Mouse (Mus musculus) neural tube, embryonic 11.5 days (tissue): Measurements from ENCODE around the gene Emid1. TPM values are rescaled to one million over a fixed set of nuclear protein-coding genes. Genes with fewer than 3 reads are reported as not detected.

Experiments used
- ATAC-seq: fragments of 200-750 bp; cut with Nextera tagmentation; 2 replicates; pipeline ENCODE4 v1.8.0; 2017; ENCODE audit warnings: moderate number of reproducible peaks, mild to moderate bottlenecking, moderate TSS enrichment, moderate library complexity; ENCODE audit not compliant: insufficient read depth, low FRiP score, low TSS enrichment
- DNase-seq: peaks from one replicate; pipeline ENCODE4 v3.0.0-alpha.2; 2015; ENCODE audit warnings: low spot score
- H3K27ac ChIP-seq: fragments of 300-500 bp; sonication (generic); 2 replicates; pipeline ENCODE4 v1.5.1; 2014; ENCODE audit warnings: low read depth, mild to moderate bottlenecking, low read length
- H3K27me3 ChIP-seq: fragments of 300-500 bp; sonication (generic); 2 replicates; pipeline ENCODE4 v1.6.1; 2014; ENCODE audit warnings: mild to moderate bottlenecking, low read length, mixed read lengths; ENCODE audit not compliant: control insufficient read depth, insufficient read depth
- H3K36me3 ChIP-seq: fragments of 300-500 bp; sonication (generic); 2 replicates; pipeline ENCODE4 v1.6.1; 2014; ENCODE audit warnings: mild to moderate bottlenecking, low read length, moderate library complexity, mixed read lengths; ENCODE audit not compliant: control insufficient read depth, insufficient read depth
- H3K4me1 ChIP-seq: fragments of 300-500 bp; sonication (generic); 2 replicates; pipeline ENCODE4 v1.6.1; 2014; ENCODE audit warnings: low read length, mixed read lengths; ENCODE audit not compliant: control insufficient read depth, insufficient read depth
- H3K4me2 ChIP-seq: fragments of 300-500 bp; sonication (generic); 2 replicates; pipeline ENCODE4 v1.6.1; 2014; ENCODE audit warnings: low read depth, mild to moderate bottlenecking, moderate library complexity
- H3K4me3 ChIP-seq: fragments of 300-500 bp; sonication (generic); 2 replicates; pipeline ENCODE4 v1.5.1; 2014; ENCODE audit warnings: low read depth, low read length
- H3K9ac ChIP-seq: fragments of 300-500 bp; sonication (generic); 2 replicates; pipeline ENCODE4 v1.6.1; 2014; ENCODE audit warnings: mild to moderate bottlenecking, low read length
- H3K9me3 ChIP-seq: fragments of 300-500 bp; sonication (generic); 2 replicates; pipeline ENCODE4 v1.6.1; 2016; ENCODE audit warnings: low read length; ENCODE audit not compliant: control insufficient read depth
- WGBS: fragments of 180-500 bp; shearing (Covaris S2); extraction: QIAGEN DNeasy Blood & Tissue Kit; methylation state at CpG from one replicate; pipeline ENCODE4 v1.1.7; 2014; 5-methylcytosine and 5-hydroxymethylcytosine counted together
- polyA plus RNA-seq: library from polyadenylated mRNA; unstranded; fragments of >200 nt; fragmentation: Nextera tagmentation; extraction: Ambion mirVana; gene quantifications from 2 replicates; pipeline ENCODE4 v1.2.1, GENCODE M21; 2014

Gene Emid1
- polyA plus RNA-seq, 1 experiment from 2014 or later, result 37.7 TPM

DNA sequence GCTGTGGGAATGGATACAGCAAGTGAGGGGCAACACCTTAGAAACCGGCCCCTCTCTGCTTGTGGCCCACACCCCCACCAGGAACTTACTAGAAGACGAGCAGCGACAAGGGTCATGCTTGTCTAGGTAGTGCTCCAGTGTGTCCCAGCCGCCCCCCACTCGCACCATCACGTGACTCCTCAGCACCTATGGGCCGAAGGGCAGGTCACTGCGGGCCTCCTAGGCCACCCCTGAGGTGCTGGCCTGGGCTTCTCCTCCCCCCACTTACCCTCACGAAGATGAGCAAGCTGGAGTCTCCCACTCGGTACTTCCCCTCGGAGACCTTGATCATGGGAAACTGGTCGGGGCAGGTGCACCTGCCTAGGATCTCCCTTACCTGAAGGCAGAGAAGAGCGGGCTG, 89.7 kb downstream of the Emid1 start:
- Histone ChIP-seq H3K27ac (no peak overlapping the region), H3K4me2 (peak overlapping the region; percentile 61), H3K27me3 (peaks cover 66% of the 10 kb centered on the region), H3K9me3 (no peaks in the 10 kb centered on the region), H3K4me1 (peaks cover 35% of the 10 kb centered on the region), H3K36me3 (no peaks in the 10 kb centered on the region), H3K4me3 (peak overlapping the region; percentile 31), H3K9ac (no peak overlapping the region)
- no peak for DNase-seq
- WGBS, result 12% methylated on average over 13 of the region's 13 CpGs
- no peak for ATAC-seq

- ATAC-seq, result peak; percentile 29; the same call in 1 of the 2 replicates
- Histone ChIP-seq H3K27me3 (peaks cover 73% of the 10 kb centered on the region), H3K4me1 (peaks cover 35% of the 10 kb centered on the region), H3K9me3 (no peaks in the 10 kb centered on the region), H3K27ac (no peak overlapping the region), H3K9ac (peak overlapping the region; percentile 37), H3K36me3 (no peaks in the 10 kb centered on the region), H3K4me3 (peak overlapping the region; percentile 31), H3K4me2 (peak overlapping the region; percentile 61)
- WGBS, result under 1% methylated on average over 57 of the region's 62 CpGs
- DNase-seq, result peak; percentile 80
Measured at GRCm38 (mm10) chr11:5061413-5062139, 90.5 kb downstream of the Emid1 start.

DNA sequence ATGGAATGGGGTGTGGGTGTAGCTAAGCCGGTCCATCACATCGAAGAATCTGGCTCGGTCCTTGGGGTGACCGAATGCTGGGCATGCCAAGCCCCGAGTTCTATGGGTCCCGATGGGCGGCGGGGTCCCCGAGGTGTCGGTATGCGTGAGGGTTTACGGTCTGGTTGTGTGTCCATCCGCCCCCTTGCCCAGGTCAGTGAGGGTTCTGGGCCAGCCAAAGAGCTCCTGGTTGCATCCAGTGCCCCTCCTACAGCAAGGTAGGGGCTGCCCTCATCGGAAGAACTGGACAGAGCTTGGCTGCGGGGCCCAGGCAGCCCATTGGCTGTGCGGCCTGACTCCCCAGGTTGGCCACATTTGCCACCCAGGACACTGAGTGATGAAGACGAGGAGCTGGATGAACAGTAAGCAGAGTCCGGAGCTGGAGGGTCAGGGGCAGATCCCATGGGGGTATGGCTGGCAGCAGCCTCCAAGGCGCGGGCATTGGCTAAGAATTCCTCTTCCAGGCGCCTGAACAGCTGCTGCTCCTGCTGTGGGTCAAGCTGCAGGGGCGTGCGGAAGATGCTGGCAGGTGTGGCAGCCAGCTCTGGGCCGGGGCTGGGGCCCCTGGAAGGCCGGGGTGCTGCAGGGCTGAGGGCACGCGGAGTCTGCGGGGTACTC, 91.2 kb downstream of the Emid1 start:
- DNase-seq (no peak), ATAC-seq (no peak)
- 44% methylated on average over 28 of the region's 28 CpGs for WGBS
- Histone ChIP-seq H3K27ac (no peak overlapping the region), H3K36me3 (no peaks in the 10 kb centered on the region), H3K4me2 (peak overlapping the region; percentile 61), H3K27me3 (peaks cover 80% of the 10 kb centered on the region), H3K9me3 (no peaks in the 10 kb centered on the region), H3K4me1 (peaks cover 35% of the 10 kb centered on the region), H3K4me3 (0 out of 2 replicates have a peak overlapping the region, but pooled peaks have one; percentile 31), H3K9ac (0 out of 2 replicates have a peak overlapping the region, but pooled peaks have one; percentile 37)

DNA sequence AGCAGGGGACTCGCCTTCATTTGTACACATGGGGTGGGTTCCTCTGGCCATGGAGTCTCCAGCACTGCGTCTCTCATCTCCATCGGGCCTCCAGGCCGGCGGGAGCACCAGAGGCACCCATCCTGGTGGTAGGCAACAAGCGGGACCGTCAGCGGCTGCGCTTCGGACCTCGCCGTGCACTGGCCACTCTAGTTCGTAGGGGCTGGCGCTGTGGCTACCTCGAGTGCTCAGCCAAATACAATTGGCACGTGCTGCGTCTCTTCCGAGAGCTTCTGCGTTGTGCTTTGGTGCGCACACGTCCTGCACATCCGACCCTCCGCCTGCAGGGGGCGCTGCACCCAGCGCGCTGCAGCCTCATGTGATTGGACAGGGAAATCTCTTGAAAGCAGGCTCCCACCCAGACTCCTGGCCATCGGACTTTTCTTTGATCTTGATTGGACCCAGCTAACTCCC, 92.3 kb downstream of the Emid1 start:
- no peaks in the 10 kb centered on the region for H3K36me3 ChIP-seq
- WGBS, result 8% methylated on average over 27 of the region's 27 CpGs
- H3K27me3 ChIP-seq, result peaks cover 89% of the 10 kb centered on the region
- ATAC-seq (no peak), DNase-seq (peak; percentile 71)
- H3K4me1 ChIP-seq, result peaks cover 34% of the 10 kb centered on the region
- H3K9ac ChIP-seq, result no peak overlapping the region
- H3K4me2 ChIP-seq, result no peak overlapping the region
- H3K9me3 ChIP-seq, result no peaks in the 10 kb centered on the region
- no peak overlapping the region for H3K4me3 ChIP-seq
- H3K27ac ChIP-seq, result no peak overlapping the region

GRCm38 (mm10) chr11:5059230-5059629, 92.8 kb downstream of the Emid1 start:
- WGBS, result 19% methylated on average over 14 of the region's 14 CpGs

GRCm38 (mm10) chr11:5058783-5059182, 93.3 kb downstream of the Emid1 start:
- Histone ChIP-seq H3K9me3 (no peaks in the 10 kb centered on the region), H3K4me1 (peaks cover 30% of the 10 kb centered on the region), H3K27me3 (peaks cover 86% of the 10 kb centered on the region), H3K27ac (no peak overlapping the region), H3K9ac (no peak overlapping the region), H3K36me3 (no peaks in the 10 kb centered on the region), H3K4me2 (no peak overlapping the region), H3K4me3 (no peak overlapping the region)
- DNase-seq (no peak), ATAC-seq (no peak)
- WGBS, result 35% methylated on average over 9 of the region's 9 CpGs

More at GRCm38 (mm10) chr11:5059230-5059629, 92.8 kb downstream of the Emid1 start:
- no peak for DNase-seq
- Histone ChIP-seq H3K9ac (no peak overlapping the region), H3K4me2 (no peak overlapping the region), H3K9me3 (no peaks in the 10 kb centered on the region), H3K36me3 (no peaks in the 10 kb centered on the region), H3K4me1 (peaks cover 30% of the 10 kb centered on the region), H3K27me3 (peaks cover 89% of the 10 kb centered on the region), H3K27ac (no peak overlapping the region), H3K4me3 (no peak overlapping the region)
- ATAC-seq, result no peak

DNA sequence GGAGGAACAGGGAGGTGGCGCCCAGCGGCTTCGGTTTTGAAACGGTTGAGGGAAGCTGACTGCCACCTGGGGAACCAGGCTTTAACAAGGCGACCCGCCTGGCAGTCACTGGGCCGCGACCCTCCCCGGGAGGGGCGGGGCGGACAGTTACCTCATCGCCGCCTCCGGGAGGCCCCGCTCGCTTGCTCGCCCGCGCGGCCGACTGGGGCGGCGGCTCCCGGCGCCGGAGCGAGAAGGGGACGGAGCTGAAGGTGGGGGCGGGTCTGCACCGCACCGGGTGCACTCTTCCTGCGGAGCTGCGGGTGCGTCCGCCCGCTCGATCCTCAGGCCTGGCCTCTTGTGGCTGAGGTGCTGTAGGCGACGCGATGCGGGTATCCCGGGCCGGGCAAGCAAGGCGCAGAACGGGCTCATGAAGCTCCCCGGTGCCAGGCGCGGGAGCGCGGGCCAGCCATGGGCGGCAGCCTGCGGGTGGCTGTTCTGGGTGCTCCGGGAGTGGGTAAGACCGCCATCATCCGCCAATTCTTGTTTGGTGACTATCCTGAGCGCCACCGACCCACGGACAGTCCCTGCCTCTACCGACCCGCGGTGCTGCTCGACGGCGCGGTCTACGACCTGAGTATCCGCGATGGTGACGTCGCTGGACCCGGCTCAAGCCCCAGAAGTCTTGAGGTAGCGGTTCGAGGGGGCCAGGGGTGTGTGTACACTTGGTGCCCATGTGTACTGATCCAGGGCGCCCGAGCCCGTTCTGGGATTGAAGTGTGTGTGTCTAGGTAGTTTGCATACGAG, 94.0 kb downstream of the Emid1 start, which contains the start of gene Rasl10a:
Gene Rasl10a, plus strand, starts transcription at position 273 of the 786 bp plus-strand sequence.
- H3K27ac ChIP-seq, result no peak within 1 kb of the TSS
- 1% methylated on average over 75 of the region's 77 CpGs for WGBS

GRCm38 (mm10) chr11:5057541-5057855, 94.6 kb downstream of the Emid1 start:
- Histone ChIP-seq H3K27me3 (peaks cover 73% of the 10 kb centered on the region), H3K4me2 (peak overlapping the region; percentile 69), H3K9ac (no peak overlapping the region), H3K4me1 (peaks cover 23% of the 10 kb centered on the region), H3K4me3 (peak overlapping the region; percentile 36), H3K9me3 (no peaks in the 10 kb centered on the region), H3K36me3 (no peaks in the 10 kb centered on the region), H3K27ac (no peak overlapping the region)
- 19% methylated on average over 8 of the region's 8 CpGs for WGBS
- DNase-seq (no peak), ATAC-seq (no peak)

More for the DNA sequence above, 94.0 kb downstream of the Emid1 start, which contains the start of gene Rasl10a:
- peaks cover 78% of the 10 kb centered on the region for H3K27me3 ChIP-seq
- H3K9me3 ChIP-seq, result no peaks in the 10 kb centered on the region
- peak within 1 kb of the TSS; percentile 69 for H3K4me2 ChIP-seq
- H3K36me3 ChIP-seq, result no peaks in the 10 kb centered on the region
- peak within 1 kb of the TSS; percentile 36 for H3K4me3 ChIP-seq
- peaks cover 28% of the 10 kb centered on the region for H3K4me1 ChIP-seq
- DNase-seq (peak; percentile 54), ATAC-seq (no peak)
- H3K9ac ChIP-seq, result peak within 1 kb of the TSS; percentile 44
